Mouse (Mus musculus) ES-E14 (cell line): ENCODE results near the gene Ankrd39.

Experiments
- CHD2 ChIP-seq: IDR thresholded peaks from 2 replicates; pipeline ENCODE4 v1.6.1; 2014; ENCODE audit warnings: mild to moderate bottlenecking, low read depth, low read length, inconsistent platforms
- HCFC1 ChIP-seq: IDR thresholded peaks from 2 replicates; pipeline ENCODE4 v1.6.1; 2012; ENCODE audit warnings: low read length, inconsistent platforms, borderline replicate concordance; ENCODE audit not compliant: insufficient read depth
- MAFK ChIP-seq: IDR thresholded peaks from 2 replicates; pipeline ENCODE4 v1.6.1; 2014; ENCODE audit warnings: mild to moderate bottlenecking, low read depth, low read length, inconsistent platforms; ENCODE audit not compliant: insufficient read depth
- ZNF384 ChIP-seq: IDR thresholded peaks from 2 replicates; pipeline ENCODE4 v1.6.1; 2012; ENCODE audit warnings: low read depth, low read length, inconsistent platforms

GRCm38 (mm10) chr1:36563197-36563596 is 16.0 kb upstream of the Ankrd39 start:
- TF ChIP-seq HCFC1 = no peak
- TF ChIP-seq ZNF384 = no peak
- no peak for TF ChIP-seq CHD2
- no peak for TF ChIP-seq MAFK
